Mouse (Mus musculus) heart, postnatal 10 days (tissue): ENCODE results near the gene Fkbpl. TPM values are rescaled to one million over a fixed set of nuclear protein-coding genes. Genes with fewer than 3 reads are reported as not detected.

Source experiments
- DNase-seq, 2 experiments: peaks; one replicate each; pipeline ENCODE4 v3.0.0; 2021
- intact Hi-C: fragments of 180-260 bp; cut with DNase I; formaldehyde crosslinking; loops from one replicate; pipeline ENCODE4 v1.15.1; 2025
- total RNA-seq, 2 experiments: library from RNA; stranded (reverse); gene quantifications; 2 replicates each; pipeline ENCODE4 v1.2.3; 2021

Gene Fkbpl
- 1 to 10 TPM; 8.5 to 9.9 TPM for total RNA-seq

DNA sequence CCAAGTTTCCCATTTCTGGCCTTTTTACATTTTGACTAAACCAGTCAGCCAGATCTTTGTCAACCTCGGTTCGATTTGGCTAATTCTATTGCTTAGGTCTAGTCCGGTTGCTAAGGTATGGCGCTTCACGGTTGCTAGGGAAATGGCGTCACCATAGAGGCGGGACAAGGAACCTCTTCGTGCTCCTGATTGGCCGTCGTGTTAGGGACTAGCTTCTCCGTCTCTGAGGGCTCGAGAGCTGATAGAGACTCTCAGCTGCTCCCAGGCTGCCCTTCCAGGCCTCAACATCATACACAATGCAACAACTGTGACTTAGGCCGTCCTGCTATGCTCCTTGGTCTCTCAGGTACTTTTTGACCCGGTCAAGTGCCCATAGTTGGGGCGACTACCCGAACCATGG, at the start of gene Fkbpl:
Gene Fkbpl, plus strand, starts transcription at position 157 of the 400 bp plus-strand sequence.
- intact Hi-C loops, result loop anchor here (2.0 to 5.0 kb wide), 2 partner anchors 18 to 288 kb away; partner anchors contain the start of gene Neu1
- DNase-seq, result peak; percentile 98 to 99

DNA sequence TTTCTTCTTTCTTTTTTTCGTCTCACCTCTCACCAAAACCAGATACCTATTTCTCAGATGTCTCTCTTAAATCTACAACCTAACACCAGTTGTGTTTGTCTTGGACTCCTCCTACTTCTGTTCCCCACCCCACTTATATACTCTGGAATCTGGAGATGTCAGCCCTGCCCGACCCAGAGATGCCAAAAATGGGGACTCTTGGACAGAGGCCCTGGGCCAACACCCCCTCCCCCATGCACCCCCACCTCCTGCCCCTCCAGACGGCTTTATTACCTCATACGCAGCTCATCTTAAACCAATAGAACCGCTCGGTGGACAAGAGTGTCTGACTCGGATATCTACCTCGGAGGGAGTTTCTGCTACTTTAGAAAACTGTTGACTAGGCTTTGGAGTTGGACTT, 48.5 kb upstream of the Fkbpl start:
- no peak for DNase-seq
- intact Hi-C loops, result no loop called here

DNA sequence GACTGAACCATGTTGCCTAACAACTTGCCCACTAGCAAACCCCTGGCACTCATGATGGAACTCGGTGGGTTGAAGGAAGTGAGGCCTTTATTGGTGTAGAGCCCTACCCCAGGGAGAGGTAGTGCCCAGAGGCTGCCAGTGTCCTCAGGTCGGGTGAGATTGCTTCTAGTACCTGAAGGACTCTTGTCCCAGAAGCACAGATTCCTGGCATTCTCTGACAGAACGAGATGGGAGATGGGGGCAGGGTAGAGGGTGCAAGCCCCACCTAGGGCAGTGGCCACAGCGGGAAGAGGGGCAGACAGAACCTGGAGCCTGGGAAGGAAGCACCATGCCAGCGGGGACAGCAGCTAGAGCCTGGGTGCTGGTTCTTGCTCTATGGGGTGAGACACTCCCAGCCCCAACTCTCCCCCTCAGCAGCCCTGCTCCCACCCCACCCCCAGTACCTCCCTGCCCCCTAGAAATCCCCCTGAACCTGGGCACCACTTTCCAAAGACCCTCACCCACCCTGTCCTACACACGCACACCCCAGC, 46.9 kb upstream of the Fkbpl start, which contains the start of gene Ager:
Gene Ager, plus strand, starts transcription at position 297 of the 530 bp plus-strand sequence.
- no peak for DNase-seq
- intact Hi-C loops, result no loop called here

DNA sequence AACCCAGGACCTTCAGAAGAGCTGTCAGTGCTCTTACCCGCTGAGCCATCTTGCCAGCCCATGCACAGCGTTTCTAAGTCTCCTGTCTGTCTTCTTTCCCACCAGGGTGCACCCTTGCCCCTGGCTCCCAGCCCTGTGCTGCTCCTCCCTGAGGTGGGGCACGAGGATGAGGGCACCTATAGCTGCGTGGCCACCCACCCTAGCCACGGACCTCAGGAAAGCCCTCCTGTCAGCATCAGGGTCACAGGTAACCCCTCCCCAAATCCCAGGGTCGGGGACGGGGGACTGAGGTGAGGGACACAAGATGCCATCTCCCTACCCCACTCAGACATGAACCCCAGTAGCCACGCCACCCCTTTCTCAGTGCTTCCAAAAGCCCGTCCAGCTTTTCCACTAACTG, 44.7 kb upstream of the Fkbpl start:
- intact Hi-C loops, result loop anchor here (10.0 kb wide), 1 partner anchor 475 kb away; the partner anchor contains the start of gene Brd2
- DNase-seq, result no peak

DNA sequence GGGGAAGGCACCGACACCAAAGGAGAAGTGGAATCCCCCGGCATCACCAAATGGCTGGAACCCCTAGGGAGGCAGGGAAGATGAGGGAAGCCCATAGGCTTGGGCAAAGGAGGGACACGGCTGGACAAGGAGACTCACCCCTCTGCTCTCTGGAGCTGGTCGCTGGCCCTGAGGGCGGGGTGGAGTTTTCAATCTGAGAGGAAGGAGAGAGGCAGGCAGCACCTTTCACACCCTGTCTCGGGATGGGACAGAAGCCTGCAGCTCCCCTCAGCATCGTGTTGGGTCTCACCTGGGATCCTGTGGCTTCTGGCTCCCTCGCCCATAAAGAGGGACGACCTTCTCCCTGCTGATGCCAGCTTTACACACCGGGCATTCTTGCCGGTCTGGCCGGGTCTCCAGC, 42.8 kb upstream of the Fkbpl start:
- DNase-seq, result no peak
- intact Hi-C loops, result loop anchor here (10.0 kb wide), 1 partner anchor 477 kb away; the partner anchor contains the start of gene Brd2

DNA sequence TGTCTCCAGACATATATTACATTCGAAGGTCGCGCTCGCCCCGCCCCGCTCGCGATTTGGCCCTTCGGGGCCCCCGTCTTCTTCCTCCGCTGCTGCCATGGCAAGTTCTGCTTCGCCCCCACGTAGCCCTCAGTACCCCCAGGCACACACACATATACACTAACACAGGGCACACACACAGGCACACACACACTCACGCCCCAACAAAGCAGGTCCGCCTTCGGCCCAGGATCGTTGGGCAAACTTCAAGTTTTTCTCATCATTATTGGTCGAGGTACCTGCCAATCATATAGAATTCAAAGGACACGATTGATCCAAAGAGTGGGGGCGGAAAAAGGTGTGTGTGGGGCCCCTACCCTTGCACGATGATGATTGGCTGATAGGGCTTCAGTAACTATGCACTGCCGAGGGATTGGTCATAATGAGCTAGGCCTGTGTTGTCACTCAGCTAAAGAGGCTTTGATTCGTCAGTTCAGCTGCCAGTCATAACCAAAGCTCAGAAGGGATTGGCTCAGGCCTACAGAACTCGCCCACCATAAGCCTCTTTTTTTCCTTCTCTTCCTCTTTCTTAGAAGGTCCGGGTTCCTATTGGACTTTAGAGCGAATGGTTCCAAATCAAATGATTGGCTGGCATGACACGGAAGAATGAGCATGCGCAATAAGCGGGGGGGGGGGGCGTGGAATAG, 41.0 kb upstream of the Fkbpl start, which contains the start of gene Rnf5:
Gene Rnf5, minus strand, starts transcription at position 316 of the 686 bp plus-strand sequence.
- intact Hi-C loops, result loop anchor here (10.0 kb wide), 1 partner anchor 479 kb away; the partner anchor contains the start of gene Brd2
- peak; percentile 99 to 100 for DNase-seq

DNA sequence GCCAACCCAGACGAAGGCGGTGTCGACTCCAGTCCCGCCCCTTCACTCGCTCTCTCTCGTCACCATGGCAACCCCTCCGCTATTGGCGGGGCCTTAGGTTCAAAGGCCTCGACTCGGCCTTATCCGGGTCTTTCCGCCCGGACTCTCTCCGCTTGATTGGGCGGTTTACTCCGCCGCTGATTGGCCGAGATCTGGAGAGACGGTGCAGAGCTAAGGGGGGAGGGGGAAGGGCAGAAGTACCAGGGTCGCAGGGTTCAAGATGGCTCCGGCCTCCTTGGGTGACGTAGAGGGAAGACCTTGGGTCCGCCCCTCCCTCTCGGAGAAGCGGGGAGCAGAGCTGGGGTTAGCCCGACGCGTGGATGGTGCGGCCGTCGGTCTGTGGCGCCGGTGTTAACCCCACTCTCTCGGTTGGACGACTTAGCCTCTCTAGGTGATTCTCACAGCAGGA, 40.5 kb upstream of the Fkbpl start, which contains the start of gene Agpat1:
Gene Agpat1, plus strand, starts transcription at position 202 of the 448 bp plus-strand sequence.
- intact Hi-C loops, result loop anchor here (10.0 kb wide), 1 partner anchor 479 kb away; the partner anchor contains the start of gene Brd2
- DNase-seq, result peak; percentile 99

DNA sequence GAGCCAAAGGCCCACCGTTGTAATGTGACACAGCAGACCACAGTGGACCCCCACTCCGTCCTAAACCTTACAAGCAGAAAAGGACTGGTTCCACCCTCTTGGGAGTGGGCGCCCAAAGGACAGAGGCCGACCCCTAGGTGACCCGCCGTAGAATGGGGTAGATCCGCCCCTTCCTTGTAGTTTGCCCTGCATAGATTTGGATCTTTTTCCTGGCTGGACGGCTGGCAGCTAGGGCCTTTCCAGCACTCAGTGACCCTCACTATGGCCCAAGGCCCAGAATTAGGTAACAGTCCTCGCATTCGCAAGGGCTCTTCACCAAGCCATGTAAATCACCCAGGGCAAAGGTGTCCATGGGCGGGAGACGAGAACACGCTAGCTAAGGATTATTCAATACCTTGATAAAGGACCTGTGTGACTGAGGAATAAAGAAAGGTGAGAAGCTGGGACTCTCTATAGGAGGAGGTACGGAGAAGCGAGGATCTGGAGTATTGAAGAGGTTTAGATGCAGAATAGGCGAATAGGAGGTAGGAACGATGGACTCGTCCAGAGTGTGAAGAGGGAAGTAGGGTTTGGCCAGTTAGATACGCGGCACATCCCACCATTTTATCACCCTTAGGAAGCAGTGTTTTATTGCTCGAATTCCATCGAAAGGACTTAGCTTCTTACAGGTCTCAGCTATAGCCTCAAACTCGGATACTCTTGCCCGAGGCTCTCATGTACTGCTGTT, 39.9 kb upstream of the Fkbpl start:
- intact Hi-C loops, result loop anchor here (10.0 kb wide), 1 partner anchor 480 kb away; the partner anchor contains the start of gene Brd2
- DNase-seq, result no peak

DNA sequence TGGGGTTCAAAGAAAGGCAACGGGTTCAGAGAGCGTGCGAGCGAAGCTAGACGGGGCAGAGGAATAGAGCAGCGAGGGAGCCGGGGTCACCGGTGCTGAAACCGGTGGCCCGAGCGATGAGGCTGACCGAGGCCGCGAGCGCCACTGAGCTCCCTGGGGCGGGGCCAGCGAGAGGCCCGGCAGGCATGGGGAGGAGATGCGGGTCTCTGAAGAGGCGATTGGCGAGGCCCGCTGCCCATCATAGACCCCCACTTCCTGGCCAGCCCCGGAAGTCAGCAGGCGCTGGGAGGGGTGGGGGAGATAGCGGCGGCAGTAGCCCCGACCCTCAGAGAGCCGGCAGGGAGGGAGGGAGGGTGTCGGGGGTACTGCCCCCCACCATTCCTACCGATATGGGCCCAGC, 39.0 kb upstream of the Fkbpl start:
- peak; percentile 98 for DNase-seq
- intact Hi-C loops, result loop anchor here (10.0 kb wide), 1 partner anchor 481 kb away; the partner anchor contains the start of gene Brd2

DNA sequence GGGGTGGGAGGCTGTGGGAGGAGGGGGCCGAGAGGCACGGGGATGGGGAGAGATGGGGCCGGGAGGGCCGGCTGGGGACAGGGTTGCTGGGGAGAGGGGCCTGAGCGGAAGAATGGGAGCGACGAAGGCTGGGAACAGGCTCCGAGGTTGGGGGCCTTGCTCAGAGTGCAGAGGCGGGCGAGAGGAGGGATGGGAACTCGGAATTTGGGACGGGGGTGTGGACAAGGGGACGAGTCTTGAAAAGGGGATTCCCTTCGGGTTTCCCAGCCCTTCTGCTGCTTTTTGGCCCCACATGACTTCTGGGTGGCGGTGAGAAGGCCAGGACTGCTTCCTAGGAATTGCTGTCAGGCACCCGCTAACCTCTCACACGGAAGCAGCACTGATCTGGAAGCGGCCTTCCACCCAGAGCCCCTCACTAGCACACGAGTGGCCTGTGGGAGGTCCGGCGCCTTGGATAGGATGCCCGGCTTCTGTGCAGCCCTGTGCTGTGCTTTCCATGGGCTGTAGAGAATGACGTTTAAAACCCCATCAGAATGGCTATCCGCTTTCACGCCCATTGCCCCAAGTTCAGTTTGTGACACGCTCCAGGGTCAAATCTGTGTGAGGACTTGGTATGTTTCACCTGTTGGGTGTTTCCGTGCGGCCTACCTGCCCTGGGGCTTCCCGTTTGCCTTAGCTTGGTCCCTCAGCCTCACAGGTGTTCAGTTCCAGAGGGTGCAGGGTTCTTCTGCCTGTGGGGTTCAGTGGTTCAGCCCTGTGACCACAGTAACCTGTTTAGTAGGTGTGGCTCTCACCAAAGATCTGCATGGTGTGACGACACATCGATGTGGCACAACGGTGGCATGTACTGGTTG, 38.2 kb upstream of the Fkbpl start:
- intact Hi-C loops, result loop anchor here (10.0 kb wide), 1 partner anchor 482 kb away; the partner anchor contains the start of gene Brd2
- peak in 1 of 2 experiments; percentile 57 for DNase-seq

DNA sequence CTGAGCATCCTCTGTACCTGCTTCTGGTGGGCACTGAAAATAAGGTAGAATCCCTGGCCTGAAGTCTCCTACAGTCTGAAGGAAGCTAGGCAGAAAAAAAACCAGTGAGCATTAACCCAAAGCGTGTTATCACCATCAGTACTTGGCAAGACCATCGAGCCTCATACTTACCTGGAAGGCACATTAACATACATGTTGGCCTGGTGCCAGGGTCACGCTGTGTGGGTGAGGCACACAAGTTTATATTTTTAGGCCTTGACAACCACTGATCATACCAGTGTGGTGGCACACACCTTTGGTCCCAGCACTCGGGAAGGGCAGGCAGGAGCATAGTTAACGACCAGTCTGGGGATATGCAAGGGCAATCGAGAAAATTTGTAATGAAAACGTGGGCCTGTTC, 36.6 kb upstream of the Fkbpl start:
- no peak for DNase-seq
- intact Hi-C loops, result loop anchor here (10.0 kb wide), 1 partner anchor 483 kb away; the partner anchor contains the start of gene Brd2

DNA sequence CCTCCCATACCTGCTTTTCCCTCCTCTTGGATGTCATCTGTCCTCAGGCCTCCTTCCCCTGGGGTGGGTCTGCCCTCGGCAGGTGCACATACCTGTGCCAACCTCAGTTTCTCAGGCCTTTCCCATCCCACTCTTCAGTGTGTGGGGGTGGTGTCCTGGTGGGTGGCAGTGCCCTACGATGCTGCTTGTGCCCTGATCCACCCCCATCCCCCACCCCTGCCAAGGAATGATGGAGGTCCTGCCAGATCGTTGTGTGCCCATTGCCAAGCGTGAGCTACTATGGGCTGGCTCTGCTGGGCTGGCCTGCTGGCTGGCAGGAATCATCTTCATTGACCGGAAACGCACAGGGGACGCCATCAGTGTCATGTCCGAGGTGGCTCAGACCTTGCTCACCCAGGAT, 33.5 kb upstream of the Fkbpl start:
- intact Hi-C loops, result no loop called here
- DNase-seq, result no peak

DNA sequence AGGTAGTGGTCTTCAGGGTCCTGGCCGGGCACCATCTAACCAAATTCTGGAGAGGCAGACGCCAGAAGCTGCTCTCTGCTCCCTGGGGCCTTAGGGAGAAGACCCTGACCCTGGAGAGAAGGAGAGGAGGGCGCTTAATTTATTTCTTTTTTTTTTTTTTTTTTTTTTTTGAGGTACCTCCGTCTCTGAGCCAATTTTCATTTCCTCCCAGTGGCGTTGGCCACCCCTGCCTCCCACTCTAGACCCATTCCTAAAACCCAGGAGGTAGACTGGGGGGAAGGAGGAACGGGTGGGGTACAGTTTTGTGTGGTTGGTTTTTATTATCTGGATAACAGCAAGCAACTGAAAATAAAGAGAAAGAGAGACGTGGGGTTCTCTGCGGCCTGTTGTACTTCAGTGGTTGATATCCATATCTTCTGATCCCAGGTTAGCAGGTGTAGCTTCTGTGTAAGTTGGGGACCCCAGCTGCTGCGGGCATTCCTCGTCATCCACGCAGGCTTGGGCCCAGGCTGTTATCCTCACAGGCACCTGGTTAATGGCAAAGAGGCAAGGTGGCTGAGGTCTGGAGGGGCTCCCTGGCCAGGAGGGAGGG, 31.4 kb upstream of the Fkbpl start:
- intact Hi-C loops, result no loop called here
- no peak for DNase-seq

DNA sequence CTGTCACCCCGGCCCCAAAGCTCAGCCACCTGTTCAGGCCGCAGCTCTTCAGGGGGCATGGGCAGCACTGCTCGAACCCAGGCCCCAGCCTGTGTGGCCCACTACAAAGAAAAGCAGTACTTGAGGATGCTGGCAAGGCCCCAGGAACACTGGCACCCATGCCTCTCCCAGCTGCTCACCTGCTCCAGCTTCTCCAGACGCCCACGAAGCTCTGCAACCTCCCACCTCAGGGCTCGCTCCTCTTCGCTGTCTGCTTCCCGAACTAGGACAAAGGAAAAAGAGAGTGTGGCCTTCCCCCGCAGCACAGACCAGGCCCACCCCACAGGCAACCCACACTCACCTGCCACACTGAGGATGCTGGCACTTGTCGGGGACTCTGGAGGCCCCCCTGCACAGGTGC, 30.7 kb upstream of the Fkbpl start:
- intact Hi-C loops, result no loop called here
- no peak for DNase-seq

DNA sequence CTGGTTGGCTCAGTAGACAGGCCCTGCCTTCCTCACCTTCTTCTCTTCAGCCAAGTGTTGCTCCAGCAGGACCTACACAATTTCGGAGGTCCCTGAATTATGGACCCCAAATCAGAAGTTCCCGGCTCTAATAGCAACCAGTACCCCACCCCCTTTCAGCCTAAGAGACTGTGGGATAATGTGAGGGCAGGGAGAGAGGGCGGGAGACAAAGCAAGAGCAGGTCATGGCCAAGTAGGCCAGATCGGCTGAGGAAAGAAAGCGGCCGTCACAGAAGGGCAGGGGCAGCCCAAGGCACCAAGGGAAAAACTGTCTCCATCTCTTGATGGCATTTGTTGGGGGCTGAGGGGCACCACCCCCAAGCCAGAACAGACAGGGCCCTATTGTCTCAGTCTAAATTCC, 28.7 kb upstream of the Fkbpl start, which contains the start of gene Egfl8:
Gene Egfl8, minus strand, starts transcription at position 101 of the 400 bp plus-strand sequence.
- intact Hi-C loops, result loop anchor here (5.0 kb wide), 3 partner anchors 44 to 104 kb away; no protein-coding TSS in a partner anchor
- DNase-seq, result no peak

DNA sequence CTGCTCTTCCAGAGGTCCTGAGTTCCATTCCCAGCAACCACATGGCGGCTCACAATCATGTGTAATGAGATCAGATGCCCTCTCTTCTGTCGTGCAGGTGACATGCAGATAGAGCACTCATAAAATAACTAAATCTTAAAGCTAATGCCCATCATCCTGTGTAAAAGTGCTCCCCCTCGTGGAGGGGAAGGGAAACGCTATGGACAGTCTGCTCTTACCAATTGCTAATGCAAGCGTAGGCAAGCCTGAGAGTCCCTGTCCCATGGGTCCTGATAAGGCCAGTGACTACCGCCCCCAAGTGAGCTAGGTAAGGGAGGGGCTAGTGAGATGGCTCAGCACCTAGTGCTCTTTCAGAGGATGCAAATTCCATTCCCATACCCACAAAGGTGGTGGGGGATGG, 25.6 kb upstream of the Fkbpl start:
- peak; percentile 73 to 85 for DNase-seq
- intact Hi-C loops, result loop anchor here (1.0 to 5.0 kb wide), 4 partner anchors 47 to 180 kb away; no protein-coding TSS in a partner anchor

DNA sequence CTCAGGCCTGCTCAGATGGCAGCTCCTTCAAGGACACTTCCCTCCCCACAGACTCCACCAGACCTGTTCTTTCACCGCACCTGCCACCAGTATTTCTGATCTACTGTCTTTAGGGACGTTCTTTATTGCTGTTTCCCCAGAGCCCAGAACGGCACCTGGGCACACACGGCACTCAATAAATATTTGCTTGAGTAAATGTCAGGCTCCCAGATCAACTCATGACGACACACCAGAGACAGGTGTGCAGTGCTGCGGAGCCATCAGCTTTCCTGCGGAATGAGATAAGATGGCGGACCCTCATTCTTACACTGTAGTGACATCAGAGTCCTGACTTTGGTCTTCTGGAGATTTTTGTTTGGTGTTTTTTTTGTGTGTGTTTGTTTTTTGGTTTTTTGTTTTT, 23.6 kb upstream of the Fkbpl start:
- no peak for DNase-seq
- intact Hi-C loops, result no loop called here

DNA sequence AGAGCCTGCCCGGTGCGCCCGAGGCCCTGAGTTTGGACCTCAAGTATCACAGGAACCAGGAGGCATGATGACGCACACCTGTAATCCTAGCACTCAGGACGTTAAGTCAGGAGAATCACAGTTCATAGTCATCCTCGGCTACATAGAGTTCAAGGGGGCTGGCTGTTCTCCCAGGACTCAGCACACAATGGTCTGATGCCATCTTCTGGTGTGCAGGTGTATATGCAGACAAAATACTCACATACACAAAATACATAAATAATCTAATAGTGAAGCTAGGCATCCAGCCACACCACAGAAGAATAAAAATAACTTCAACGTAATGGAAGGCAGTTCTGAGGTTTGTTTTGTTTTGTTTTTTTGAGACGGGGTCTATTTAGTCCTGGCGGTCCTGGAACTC, 21.4 kb upstream of the Fkbpl start:
- no peak for DNase-seq
- intact Hi-C loops, result no loop called here

DNA sequence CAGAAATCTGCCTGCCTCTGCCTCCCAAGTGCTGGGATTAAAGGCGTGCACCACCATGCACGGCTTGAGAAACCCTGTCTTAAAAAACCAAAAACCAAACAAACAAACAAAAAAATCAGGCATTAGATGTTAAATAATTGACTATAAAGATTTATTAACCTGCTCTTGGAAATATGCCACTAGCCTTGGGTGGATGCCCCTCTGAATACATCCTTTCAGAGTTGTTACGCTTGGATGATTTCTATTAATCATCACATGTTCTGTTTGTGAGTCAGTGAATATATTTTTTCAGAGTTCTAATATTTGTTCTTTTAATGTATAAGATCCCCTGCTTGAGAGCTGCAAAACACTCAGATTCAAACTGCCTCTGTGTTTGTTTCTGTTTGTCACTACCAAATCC, 19.6 kb upstream of the Fkbpl start:
- DNase-seq, result no peak
- intact Hi-C loops, result no loop called here
